Mouse (Mus musculus): ENCODE results near the gene Dynlt1c. TPM values are rescaled to one million over a fixed set of nuclear protein-coding genes. Genes with fewer than 3 reads are reported as not detected.
A peak's percentile ranks its signal among the peaks of the same experiment; 100 is the strongest.
"Not testable (repeated sequence)": the region's sequence is repeated elsewhere in the genome, so short reads cannot be mapped to it uniquely, and the experiment has no call there.

The Dynlt1c gene
- polyA plus RNA-seq, 1 experiment from 2014 or later: 84.5 TPM

- H3K27me3 ChIP-seq (ENCODE audit: control insufficient read depth, insufficient read depth, low read length); ATAC-seq (ENCODE audit: low read depth); H3K36me3 ChIP-seq (ENCODE audit: control insufficient read depth, insufficient read depth, low read length); H3K4me2 ChIP-seq (ENCODE audit: low read depth, low read length); H3K9me3 ChIP-seq (ENCODE audit: control insufficient read depth, low read length); H3K4me1 ChIP-seq (ENCODE audit: control insufficient read depth, insufficient read depth, low read length); H3K27ac ChIP-seq (ENCODE audit: low read depth, low read length); H3K9ac ChIP-seq (replicated peaks; ENCODE audit: low read depth, low read length); H3K4me3 ChIP-seq (ENCODE audit: low read depth, low read length): not testable (repeated sequence)
- WGBS: no CpG with 5 or more reads among the region's 6 CpGs
These were observed 12.8 kb upstream of the Dynlt1c start for GRCm38 (mm10) chr17:6588672-6589071.

- ATAC-seq (ENCODE audit: low read depth); H3K4me3 ChIP-seq (ENCODE audit: low read depth, low read length); H3K9ac ChIP-seq (replicated peaks; ENCODE audit: low read depth, low read length); H3K27me3 ChIP-seq (ENCODE audit: control insufficient read depth, insufficient read depth, low read length); H3K27ac ChIP-seq (ENCODE audit: low read depth, low read length); H3K4me1 ChIP-seq (ENCODE audit: control insufficient read depth, insufficient read depth, low read length); H3K4me2 ChIP-seq (ENCODE audit: low read depth, low read length); H3K9me3 ChIP-seq (ENCODE audit: control insufficient read depth, low read length); H3K36me3 ChIP-seq (ENCODE audit: control insufficient read depth, insufficient read depth, low read length): not testable (repeated sequence)
- 95% methylated on average over 2 of the region's 3 CpGs for WGBS
These were observed 9.4 kb upstream of the Dynlt1c start for GRCm38 (mm10) chr17:6592109-6592508.

- not testable (repeated sequence) for ATAC-seq (ENCODE audit: low read depth); H3K9ac ChIP-seq (replicated peaks; ENCODE audit: low read depth, low read length); H3K36me3 ChIP-seq (ENCODE audit: control insufficient read depth, insufficient read depth, low read length); H3K4me3 ChIP-seq (ENCODE audit: low read depth, low read length); H3K27ac ChIP-seq (ENCODE audit: low read depth, low read length); H3K9me3 ChIP-seq (ENCODE audit: control insufficient read depth, low read length); H3K4me2 ChIP-seq (ENCODE audit: low read depth, low read length); H3K27me3 ChIP-seq (ENCODE audit: control insufficient read depth, insufficient read depth, low read length); H3K4me1 ChIP-seq (ENCODE audit: control insufficient read depth, insufficient read depth, low read length)
- 90% methylated on average over 3 of the region's 3 CpGs for WGBS
These were observed 7.6 kb upstream of the Dynlt1c start for GRCm38 (mm10) chr17:6593896-6594295.

DNA sequence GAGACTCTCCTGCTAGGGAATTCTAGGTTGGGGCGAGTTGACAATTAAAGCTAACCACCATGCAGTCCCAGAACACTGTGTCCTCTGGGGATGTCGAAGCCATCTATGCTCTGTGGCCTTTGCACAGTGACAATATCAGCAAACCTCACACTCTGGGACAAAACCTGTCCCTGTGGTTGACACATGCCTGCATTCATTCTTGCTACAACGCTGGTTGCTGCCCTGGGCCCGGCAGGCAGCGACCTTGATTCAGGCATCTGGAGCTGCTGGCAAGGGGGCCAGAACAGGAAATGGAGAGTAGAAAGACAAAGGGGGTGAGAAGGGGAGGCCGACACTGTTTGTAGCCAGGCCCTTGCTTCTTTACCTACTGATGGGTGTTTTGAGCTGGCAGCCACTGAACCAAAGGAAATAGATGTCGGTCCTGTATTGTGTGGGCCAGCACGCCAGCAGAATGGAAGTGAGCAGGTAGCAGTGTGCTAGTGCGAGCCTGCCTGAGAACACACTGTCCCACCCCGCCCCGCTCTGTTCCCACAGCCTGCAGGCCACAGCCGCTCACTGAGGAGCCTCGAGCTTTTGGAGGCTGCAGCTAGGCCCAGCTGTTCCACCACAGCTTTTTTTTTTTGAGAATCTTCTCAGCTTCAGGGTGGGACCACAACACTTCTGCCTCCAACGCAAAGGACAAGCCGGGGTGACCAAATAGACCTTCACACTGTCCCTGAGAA lies 5.5 kb upstream of the Dynlt1c start:
- H3K4me1 ChIP-seq (ENCODE audit: control insufficient read depth, insufficient read depth, low read length); H3K9me3 ChIP-seq (ENCODE audit: control insufficient read depth, low read length); H3K27ac ChIP-seq (ENCODE audit: low read depth, low read length); ATAC-seq (ENCODE audit: low read depth); H3K4me3 ChIP-seq (ENCODE audit: low read depth, low read length); H3K27me3 ChIP-seq (ENCODE audit: control insufficient read depth, insufficient read depth, low read length); H3K4me2 ChIP-seq (ENCODE audit: low read depth, low read length); H3K9ac ChIP-seq (replicated peaks; ENCODE audit: low read depth, low read length); H3K36me3 ChIP-seq (ENCODE audit: control insufficient read depth, insufficient read depth, low read length): not testable (repeated sequence)
- WGBS: 60% methylated on average over 9 of the region's 15 CpGs

- not testable (repeated sequence) for H3K36me3 ChIP-seq (ENCODE audit: control insufficient read depth, insufficient read depth, low read length); H3K4me3 ChIP-seq (ENCODE audit: low read depth, low read length); H3K4me2 ChIP-seq (ENCODE audit: low read depth, low read length); H3K27ac ChIP-seq (ENCODE audit: low read depth, low read length); H3K9ac ChIP-seq (replicated peaks; ENCODE audit: low read depth, low read length); H3K4me1 ChIP-seq (ENCODE audit: control insufficient read depth, insufficient read depth, low read length); ATAC-seq (ENCODE audit: low read depth); H3K9me3 ChIP-seq (ENCODE audit: control insufficient read depth, low read length); H3K27me3 ChIP-seq (ENCODE audit: control insufficient read depth, insufficient read depth, low read length)
- 93% methylated on average over 7 of the region's 7 CpGs for WGBS
These were observed 3.1 kb upstream of the Dynlt1c start for GRCm38 (mm10) chr17:6598356-6598755.

GRCm38 (mm10) chr17:6600216-6600911 lies 1.1 kb upstream of the Dynlt1c start:
- not testable (repeated sequence) for H3K4me2 ChIP-seq (ENCODE audit: low read depth, low read length); H3K4me3 ChIP-seq (ENCODE audit: low read depth, low read length); H3K27me3 ChIP-seq (ENCODE audit: control insufficient read depth, insufficient read depth, low read length); H3K36me3 ChIP-seq (ENCODE audit: control insufficient read depth, insufficient read depth, low read length); H3K4me1 ChIP-seq (ENCODE audit: control insufficient read depth, insufficient read depth, low read length); H3K9ac ChIP-seq (replicated peaks; ENCODE audit: low read depth, low read length); ATAC-seq (ENCODE audit: low read depth); H3K27ac ChIP-seq (ENCODE audit: low read depth, low read length); H3K9me3 ChIP-seq (ENCODE audit: control insufficient read depth, low read length)
- WGBS: 92% methylated on average over 5 of the region's 8 CpGs

DNA sequence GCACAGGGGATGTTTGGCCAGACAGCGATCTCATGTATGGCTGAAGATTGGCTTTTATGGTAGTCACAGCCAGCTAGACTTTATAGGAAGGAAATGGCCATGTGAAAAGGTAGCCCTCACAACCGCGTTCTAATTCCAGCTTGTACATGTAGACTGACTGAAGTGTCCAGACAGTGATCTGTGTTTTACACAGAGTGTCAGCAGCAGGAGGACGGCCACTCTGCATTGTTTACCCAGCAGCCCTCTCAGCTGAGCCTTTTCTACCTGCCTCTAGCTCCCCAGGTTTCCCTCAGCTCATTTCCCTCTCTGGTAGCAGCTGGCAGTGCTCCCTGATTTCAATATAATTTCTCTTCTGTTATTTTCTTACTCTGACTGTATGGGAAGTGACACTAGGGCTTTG lies 734 bp downstream of the Dynlt1c start:
- not testable (repeated sequence) for H3K4me3 ChIP-seq (ENCODE audit: low read depth, low read length); H3K9me3 ChIP-seq (ENCODE audit: control insufficient read depth, low read length); H3K36me3 ChIP-seq (ENCODE audit: control insufficient read depth, insufficient read depth, low read length); H3K4me1 ChIP-seq (ENCODE audit: control insufficient read depth, insufficient read depth, low read length); H3K4me2 ChIP-seq (ENCODE audit: low read depth, low read length); H3K27ac ChIP-seq (ENCODE audit: low read depth, low read length); H3K27me3 ChIP-seq (ENCODE audit: control insufficient read depth, insufficient read depth, low read length); H3K9ac ChIP-seq (replicated peaks; ENCODE audit: low read depth, low read length)
- 0 out of 2 replicates have a peak, but pooled peaks have one; percentile 32 for ATAC-seq (ENCODE audit: low read depth)
- 9% methylated on average over 3 of the region's 4 CpGs for WGBS

DNA sequence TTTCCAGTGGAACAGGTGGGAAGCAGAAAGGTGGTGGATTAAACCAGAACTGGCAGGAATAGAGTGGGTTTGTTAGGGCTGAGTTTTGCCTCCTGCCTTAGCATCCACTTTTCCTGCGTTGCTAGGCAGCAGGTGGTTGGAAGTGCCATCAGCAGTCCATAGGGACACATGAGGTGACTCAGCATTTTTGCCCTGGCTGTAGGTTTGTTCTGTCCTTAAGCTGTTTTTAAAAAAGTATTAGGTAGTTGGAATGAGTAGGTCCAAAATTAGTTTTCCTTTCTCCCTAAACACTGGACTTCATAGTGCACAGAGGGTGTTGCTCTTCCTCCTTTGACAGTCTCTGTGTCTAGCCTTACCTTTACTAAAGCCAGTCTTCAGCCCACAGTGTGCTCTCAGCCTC lies 3.9 kb downstream of the Dynlt1c start:
- not testable (repeated sequence) for H3K27ac ChIP-seq (ENCODE audit: low read depth, low read length); H3K4me3 ChIP-seq (ENCODE audit: low read depth, low read length); H3K9ac ChIP-seq (replicated peaks; ENCODE audit: low read depth, low read length); H3K4me1 ChIP-seq (ENCODE audit: control insufficient read depth, insufficient read depth, low read length); H3K9me3 ChIP-seq (ENCODE audit: control insufficient read depth, low read length); H3K4me2 ChIP-seq (ENCODE audit: low read depth, low read length); H3K27me3 ChIP-seq (ENCODE audit: control insufficient read depth, insufficient read depth, low read length); ATAC-seq (ENCODE audit: low read depth); H3K36me3 ChIP-seq (ENCODE audit: control insufficient read depth, insufficient read depth, low read length)
- WGBS: 33% methylated on average over 1 of the region's 1 CpGs

DNA sequence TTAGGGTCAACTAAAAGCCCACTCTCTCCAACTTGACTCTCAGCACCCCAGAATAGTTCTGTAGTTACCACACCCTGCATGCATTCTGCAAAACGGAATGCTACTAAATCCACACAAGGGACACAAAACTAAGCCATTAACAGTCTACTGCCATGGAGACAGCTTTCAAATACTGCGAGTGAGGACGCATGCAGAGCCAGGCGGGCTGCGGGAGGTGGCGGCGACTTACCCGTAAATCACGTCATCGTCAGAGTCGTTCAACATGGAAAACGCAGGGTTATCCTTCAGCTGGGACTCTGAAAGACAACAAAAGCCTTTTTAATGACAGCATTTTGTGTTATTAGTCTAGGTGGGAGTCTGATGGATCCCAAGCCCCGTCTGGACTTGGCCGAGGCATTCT lies 12.1 kb downstream of the Dynlt1c start:
- ATAC-seq (ENCODE audit: low read depth); H3K27ac ChIP-seq (ENCODE audit: low read depth, low read length); H3K4me3 ChIP-seq (ENCODE audit: low read depth, low read length); H3K9ac ChIP-seq (replicated peaks; ENCODE audit: low read depth, low read length); H3K4me1 ChIP-seq (ENCODE audit: control insufficient read depth, insufficient read depth, low read length); H3K9me3 ChIP-seq (ENCODE audit: control insufficient read depth, low read length); H3K27me3 ChIP-seq (ENCODE audit: control insufficient read depth, insufficient read depth, low read length); H3K36me3 ChIP-seq (ENCODE audit: control insufficient read depth, insufficient read depth, low read length); H3K4me2 ChIP-seq (ENCODE audit: low read depth, low read length): not testable (repeated sequence)
- 54% methylated on average over 11 of the region's 14 CpGs for WGBS
